Mouse (Mus musculus): ENCODE data around the gene Plekhg5.

DNA sequence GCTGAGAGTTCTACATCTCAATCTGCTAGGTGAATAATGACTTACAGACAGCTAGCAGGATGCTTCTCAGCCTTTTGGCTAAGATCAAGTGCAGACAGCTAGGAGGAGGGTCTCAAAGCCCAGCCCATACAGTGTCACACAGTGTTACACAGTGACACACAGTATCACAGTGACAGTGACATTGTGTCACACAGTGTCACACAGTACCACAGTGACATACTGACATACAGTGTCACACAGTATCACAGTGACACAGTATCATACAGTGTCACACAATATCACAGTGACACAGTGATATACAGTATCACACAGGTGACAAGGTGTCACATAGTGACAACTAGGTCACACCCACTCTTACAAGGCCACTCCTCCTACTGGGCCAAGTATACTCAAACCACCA lies 5.0 kb upstream of the Plekhg5 start:
- TF ChIP-seq POLR2A (IDR thresholded peaks at IDR 0.05; ENCODE audit: control insufficient read depth, extremely low read depth, insufficient read depth, low read length, poor library complexity) (no peak), CTCF (IDR thresholded peaks at IDR 0.05; ENCODE audit: borderline replicate concordance, control insufficient read depth, extremely low read depth, insufficient read depth, low read length, poor library complexity) (no peak)
